Comparison of ENCODE assay signal across 8 mouse cellular contexts in the genomic region with DNA sequence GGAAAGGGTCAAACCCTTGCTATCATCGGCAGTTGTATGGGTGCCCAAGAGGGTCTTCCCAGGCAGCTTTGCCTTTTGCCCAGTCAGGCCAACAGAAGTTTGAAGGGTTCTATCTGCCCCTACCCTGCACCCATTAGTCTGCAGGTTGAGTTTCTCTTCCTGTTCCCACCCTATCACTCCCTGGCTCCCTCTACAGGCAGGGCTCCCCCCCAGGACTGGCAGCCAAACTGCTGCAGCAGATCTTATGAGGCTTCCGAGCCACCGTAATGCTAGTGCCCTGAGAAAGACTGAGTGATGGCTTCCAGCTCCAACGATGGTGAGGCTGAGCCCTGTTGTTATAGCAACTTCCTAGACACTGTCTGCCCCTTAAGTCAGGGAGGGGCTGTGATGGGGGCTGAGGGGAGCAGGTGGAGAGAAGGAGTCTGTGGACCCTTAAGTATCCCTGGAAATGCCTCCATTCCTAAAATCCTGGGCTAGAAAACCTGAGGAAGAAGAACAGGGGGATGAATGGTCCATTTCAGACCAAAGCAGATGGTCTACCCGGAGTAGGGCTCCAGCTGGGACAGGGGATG. TPM values are rescaled to one million over a fixed set of nuclear protein-coding genes. Genes with fewer than 3 reads are reported as not detected.
A peak's percentile ranks its signal among the peaks of the same experiment; 100 is the strongest.
DNase-seq lines count a peak whose midpoint lies in the region; ATAC-seq and TF ChIP-seq lines count a peak whose summit lies in the region.

No protein-coding gene starts in this region.

- TF ChIP-seq EP300 in stomach, postnatal 0 days (optimal IDR thresholded peaks at IDR 0.05): no peak

- no peak overlapping the region for H3K4me2 ChIP-seq in hindbrain, postnatal 0 days (ENCODE audit: low read depth, low read length)
- H3K4me2 ChIP-seq in hindbrain, embryonic 14.5 days (replicated peaks): no peak overlapping the region
- H3K4me2 ChIP-seq in stomach, postnatal 0 days (replicated peaks; ENCODE audit: low read depth): no peak overlapping the region

- H3K4me1 ChIP-seq in hindbrain, postnatal 0 days (ENCODE audit: insufficient read depth, low read length): peaks cover 20% of the 10 kb centered on the region
- peaks cover 29% of the 10 kb centered on the region for H3K4me1 ChIP-seq in hindbrain, embryonic 14.5 days (replicated peaks; ENCODE audit: control insufficient read depth, insufficient read depth, low read length)
- peaks cover 3% of the 10 kb centered on the region; the same call in 1 of the 2 replicates for H3K4me1 ChIP-seq in stomach, postnatal 0 days (replicated peaks; ENCODE audit: control insufficient read depth, insufficient read depth)

- 69% methylated on average over 5 of the region's 5 CpGs for WGBS in hindbrain, postnatal 0 days
- WGBS in hindbrain, embryonic 14.5 days: 85% methylated on average over 5 of the region's 5 CpGs
- WGBS in stomach, postnatal 0 days: 76% methylated on average over 5 of the region's 5 CpGs

- H3K4me3 ChIP-seq in hindbrain, postnatal 0 days (ENCODE audit: low read length): no peak overlapping the region
- no peak overlapping the region for H3K4me3 ChIP-seq in hindbrain, embryonic 14.5 days (replicated peaks; ENCODE audit: low read length)
- no peak overlapping the region for H3K4me3 ChIP-seq in stomach, postnatal 0 days (ENCODE audit: low read depth, low read length)

- H3K9me3 ChIP-seq in hindbrain, postnatal 0 days (ENCODE audit: low read length): no peaks in the 10 kb centered on the region
- H3K9me3 ChIP-seq in hindbrain, embryonic 14.5 days (ENCODE audit: control insufficient read depth, low read length): no peaks in the 10 kb centered on the region
- H3K9me3 ChIP-seq in stomach, postnatal 0 days (ENCODE audit: control insufficient read depth, low read length): no peaks in the 10 kb centered on the region

- DNase-seq in adrenal gland, postnatal 10 days: peak; percentile 27
- DNase-seq in adrenal gland, adult 8-10 months: no peak
- DNase-seq in hindbrain, postnatal 0 days (ENCODE audit: low spot score): no peak
- DNase-seq in hindbrain, embryonic 14.5 days (ENCODE audit: low spot score): no peak
- DNase-seq in right cerebral cortex, postnatal 14 days: peak; percentile 39
- no peak for DNase-seq in right cerebral cortex, adult 2 months (ENCODE audit: low spot score in 2 of 2)
- DNase-seq in stomach, postnatal 0 days (ENCODE audit: low spot score): no peak
- DNase-seq in yolk sac, embryonic 10.5 days (ENCODE audit: low spot score): no peak

- H3K27me3 ChIP-seq in hindbrain, postnatal 0 days (ENCODE audit: insufficient read depth, low read length): no peaks in the 10 kb centered on the region
- H3K27me3 ChIP-seq in hindbrain, embryonic 14.5 days (ENCODE audit: control insufficient read depth, insufficient read depth, low read length): no peaks in the 10 kb centered on the region
- no peaks in the 10 kb centered on the region for H3K27me3 ChIP-seq in stomach, postnatal 0 days (ENCODE audit: control insufficient read depth, insufficient read depth, low read length)

- no peak for ATAC-seq in hindbrain, postnatal 0 days
- no peak for ATAC-seq in hindbrain, embryonic 14.5 days (ENCODE audit: low FRiP score)
- no peak for ATAC-seq in stomach, postnatal 0 days (ENCODE audit: low FRiP score, low TSS enrichment)

- H3K36me3 ChIP-seq in hindbrain, postnatal 0 days (ENCODE audit: insufficient read depth, low read length): peaks cover 15% of the 10 kb centered on the region
- H3K36me3 ChIP-seq in hindbrain, embryonic 14.5 days (replicated peaks; ENCODE audit: control insufficient read depth, insufficient read depth): peaks cover 20% of the 10 kb centered on the region
- H3K36me3 ChIP-seq in stomach, postnatal 0 days (ENCODE audit: control insufficient read depth, insufficient read depth, low read length): peaks cover 9% of the 10 kb centered on the region; the same call in 1 of the 2 replicates

- H3K9ac ChIP-seq in hindbrain, postnatal 0 days (replicated peaks; ENCODE audit: low read length): 0 out of 2 replicates have a peak overlapping the region, but pooled peaks have one; percentile 9
- no peak overlapping the region for H3K9ac ChIP-seq in hindbrain, embryonic 14.5 days
- H3K9ac ChIP-seq in stomach, postnatal 0 days (ENCODE audit: low read length): no peak overlapping the region

- no peak overlapping the region for H3K27ac ChIP-seq in hindbrain, postnatal 0 days
- no peak overlapping the region for H3K27ac ChIP-seq in hindbrain, embryonic 14.5 days
- H3K27ac ChIP-seq in stomach, postnatal 0 days (replicated peaks): no peak overlapping the region

- no peak; the same call in 1 of the 2 replicates for TF ChIP-seq CTCF in hindbrain, postnatal 0 days (IDR thresholded peaks at IDR 0.05; ENCODE audit: low read depth)
- peak; percentile 49 for TF ChIP-seq CTCF in stomach, postnatal 0 days (IDR thresholded peaks at IDR 0.05; ENCODE audit: low read depth)

RNA-seq across cellular contexts. Expression of a gene that starts 4.1 kb away (rescaled TPM):
- total RNA-seq in adrenal gland, postnatal 10 days (2021): 100 to 1,000 TPM; 253 to 325 TPM
- 100 to 1,000 TPM; 240 to 263 (median 253) TPM for total RNA-seq in adrenal gland, adult 8-10 months (2022)
- total RNA-seq in hindbrain, postnatal 0 days (2014; rRNA removed): 198 and 213 TPM in 2 replicates
- 257 and 268 TPM in 2 replicates for polyA plus RNA-seq in hindbrain, postnatal 0 days (2015; fragmentation: Nextera tagmentation; extraction: Ambion mirVana)
- 194 and 218 TPM in 2 replicates for polyA plus RNA-seq in hindbrain, embryonic 14.5 days (2014; fragmentation: Nextera tagmentation; extraction: Ambion mirVana)
- polyA plus RNA-seq in stomach, postnatal 0 days (2015; fragmentation: Nextera tagmentation; extraction: Ambion mirVana): 62.4 and 63.1 TPM in 2 replicates

RNA-seq across cellular contexts. Expression of a gene that starts 20.6 kb away (rescaled TPM):
- 10 to 100 TPM; 40.8 to 41.6 TPM for total RNA-seq in adrenal gland, postnatal 10 days (2021)
- total RNA-seq in adrenal gland, adult 8-10 months (2022): 10 to 100 TPM; 27.4 to 44.2 (median 34.9) TPM
- total RNA-seq in hindbrain, postnatal 0 days (2014; rRNA removed): 58.6 and 96.8 TPM in 2 replicates
- 5.7 and 5.9 TPM in 2 replicates for polyA plus RNA-seq in hindbrain, postnatal 0 days (2015; fragmentation: Nextera tagmentation; extraction: Ambion mirVana)
- 11.1 and 11.3 TPM in 2 replicates for polyA plus RNA-seq in hindbrain, embryonic 14.5 days (2014; fragmentation: Nextera tagmentation; extraction: Ambion mirVana)
- 4.2 and 4.5 TPM in 2 replicates for polyA plus RNA-seq in stomach, postnatal 0 days (2015; fragmentation: Nextera tagmentation; extraction: Ambion mirVana)

RNA-seq across cellular contexts. Expression of a gene that starts 21.6 kb away (rescaled TPM):
- 10 to 100 TPM in 1 of 2 experiments, 1 to 10 TPM in 1; 9.2 to 12.1 TPM for total RNA-seq in adrenal gland, postnatal 10 days (2021)
- 1 to 10 TPM; 1.1 to 2.7 (median 1.8) TPM for total RNA-seq in adrenal gland, adult 8-10 months (2022)
- total RNA-seq in hindbrain, postnatal 0 days (2014; rRNA removed): 4.7 and 5.6 TPM in 2 replicates
- 8.3 and 10.6 TPM in 2 replicates for polyA plus RNA-seq in hindbrain, postnatal 0 days (2015; fragmentation: Nextera tagmentation; extraction: Ambion mirVana)
- polyA plus RNA-seq in hindbrain, embryonic 14.5 days (2014; fragmentation: Nextera tagmentation; extraction: Ambion mirVana): 10.5 and 10.7 TPM in 2 replicates
- polyA plus RNA-seq in stomach, postnatal 0 days (2015; fragmentation: Nextera tagmentation; extraction: Ambion mirVana): 14.1 and 16.6 TPM in 2 replicates

RNA-seq across cellular contexts. Expression of a gene that starts 21.9 kb away (rescaled TPM):
- total RNA-seq in adrenal gland, postnatal 10 days (2021): under 1 TPM; 0.51 to 0.88 TPM
- 1 to 10 TPM; 1.5 to 2.2 (median 1.9) TPM for total RNA-seq in adrenal gland, adult 8-10 months (2022)
- 0.40 and 1.7 TPM in 2 replicates for total RNA-seq in hindbrain, postnatal 0 days (2014; rRNA removed)
- 0.43 and 0.56 TPM in 2 replicates for polyA plus RNA-seq in hindbrain, postnatal 0 days (2015; fragmentation: Nextera tagmentation; extraction: Ambion mirVana)
- polyA plus RNA-seq in hindbrain, embryonic 14.5 days (2014; fragmentation: Nextera tagmentation; extraction: Ambion mirVana): 0.76 and 1.1 TPM in 2 replicates
- polyA plus RNA-seq in stomach, postnatal 0 days (2015; fragmentation: Nextera tagmentation; extraction: Ambion mirVana): 0.11 and 0.13 TPM in 2 replicates

RNA-seq across cellular contexts. Expression of a gene that starts 24.4 kb away (rescaled TPM):
- total RNA-seq in adrenal gland, postnatal 10 days (2021): under 1 TPM; 0.48 to 0.60 TPM
- total RNA-seq in adrenal gland, adult 8-10 months (2022): under 1 TPM in 2 of 4 experiments, not detected in 2; 0.49 TPM
- not detected in 2 replicates for total RNA-seq in hindbrain, postnatal 0 days (2014; rRNA removed)
- polyA plus RNA-seq in hindbrain, postnatal 0 days (2015; fragmentation: Nextera tagmentation; extraction: Ambion mirVana): 0.49 and 0.51 TPM in 2 replicates
- polyA plus RNA-seq in hindbrain, embryonic 14.5 days (2014; fragmentation: Nextera tagmentation; extraction: Ambion mirVana): 0.54 and 0.76 TPM in 2 replicates
- 0.36 and 0.38 TPM in 2 replicates for polyA plus RNA-seq in stomach, postnatal 0 days (2015; fragmentation: Nextera tagmentation; extraction: Ambion mirVana)

Comparison
In these comparisons a context has a peak if more than half of its experiments do, and no peak if none do; other contexts are left out.
1. DNase-seq: peak in adrenal gland, postnatal 10 days (single experiment) and right cerebral cortex, postnatal 14 days (single experiment); none in adrenal gland, adult 8-10 months (single experiment), hindbrain, postnatal 0 days (single experiment), hindbrain, embryonic 14.5 days (single experiment), right cerebral cortex, adult 2 months (0 of 2), stomach, postnatal 0 days (single experiment) and yolk sac, embryonic 10.5 days (single experiment).